Mouse (Mus musculus): Measurements from ENCODE around the gene Olfr541.

DNA sequence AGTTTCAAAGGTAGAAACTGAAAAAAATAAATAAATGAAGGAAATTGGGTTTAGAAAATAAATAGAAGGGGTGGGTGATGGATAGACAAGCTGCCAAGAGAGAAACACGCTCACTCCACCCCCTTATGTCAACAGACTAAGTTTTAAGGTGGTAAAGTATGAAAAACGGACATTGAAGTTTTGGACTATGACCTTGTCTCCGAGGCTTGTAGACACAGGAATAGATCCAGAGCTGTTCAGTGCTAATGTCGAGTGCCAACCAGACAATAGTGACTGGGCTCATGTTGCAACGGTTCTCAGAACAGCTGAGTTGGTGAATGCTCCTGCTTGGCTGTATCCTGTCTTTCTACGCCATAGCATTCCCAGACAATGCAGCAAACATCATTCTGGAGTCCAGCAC lies 24.0 kb downstream of the Olfr541 start:
- no peak for TF ChIP-seq GATA1 (IDR thresholded peaks at IDR 0.05; ENCODE audit: low read length)
- TF ChIP-seq TAL1 (IDR thresholded peaks at IDR 0.05; ENCODE audit: low read length), result no peak
